Mouse (Mus musculus) frontal cortex, postnatal 14 days (tissue): ENCODE results near the gene Sash3.
A peak's percentile ranks its signal among the peaks of the same experiment; 100 is the strongest.

Source experiments
- DNase-seq, 2 experiments: peaks; one replicate each; pipeline ENCODE4 v3.0.0; 2022; ENCODE audit warnings: low spot score in 2 of 2

Sash3 gene

DNA sequence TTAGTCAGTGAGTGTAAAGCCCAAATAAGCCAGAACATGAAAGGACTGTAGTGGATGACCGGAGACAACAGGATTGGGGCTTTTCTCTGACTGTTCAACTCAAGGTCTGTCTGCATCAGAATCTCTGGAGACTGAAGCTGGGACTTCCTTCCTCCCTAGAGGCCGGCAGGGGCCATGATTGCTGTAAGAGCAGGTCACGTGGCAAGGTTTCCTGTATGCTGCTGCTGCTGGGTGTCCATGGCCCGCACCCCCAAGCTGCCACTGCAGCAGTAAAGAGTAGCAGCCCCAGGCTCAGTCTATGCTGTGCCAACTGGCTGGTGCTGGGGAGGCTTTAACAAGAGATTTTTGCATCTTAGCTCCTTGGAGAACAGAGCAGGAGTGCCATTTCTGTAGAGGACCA, at the start of gene Sash3:
Gene Sash3, plus strand, starts transcription at position 175 of the 400 bp plus-strand sequence.
- no peak for DNase-seq

DNA sequence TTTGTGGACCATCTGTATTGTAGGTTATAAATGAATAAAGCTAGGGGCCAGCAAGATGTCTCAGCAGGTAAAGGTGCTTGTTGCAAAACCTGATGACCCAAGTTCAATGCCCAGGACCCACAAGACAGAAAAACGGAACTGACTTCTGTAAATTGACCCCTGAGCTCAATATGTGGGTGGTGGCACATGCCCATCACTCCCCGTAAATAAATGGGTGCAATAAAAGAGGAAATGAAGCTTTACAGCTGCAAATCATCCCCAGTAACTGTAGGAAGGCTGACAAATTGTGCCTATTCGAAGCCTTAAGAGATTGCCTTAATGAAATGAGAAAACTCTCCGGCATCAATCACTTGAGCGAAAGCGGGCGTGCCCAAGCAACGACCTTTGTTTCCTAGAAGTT, 49.7 kb upstream of the Sash3 start:
- no peak for DNase-seq

DNA sequence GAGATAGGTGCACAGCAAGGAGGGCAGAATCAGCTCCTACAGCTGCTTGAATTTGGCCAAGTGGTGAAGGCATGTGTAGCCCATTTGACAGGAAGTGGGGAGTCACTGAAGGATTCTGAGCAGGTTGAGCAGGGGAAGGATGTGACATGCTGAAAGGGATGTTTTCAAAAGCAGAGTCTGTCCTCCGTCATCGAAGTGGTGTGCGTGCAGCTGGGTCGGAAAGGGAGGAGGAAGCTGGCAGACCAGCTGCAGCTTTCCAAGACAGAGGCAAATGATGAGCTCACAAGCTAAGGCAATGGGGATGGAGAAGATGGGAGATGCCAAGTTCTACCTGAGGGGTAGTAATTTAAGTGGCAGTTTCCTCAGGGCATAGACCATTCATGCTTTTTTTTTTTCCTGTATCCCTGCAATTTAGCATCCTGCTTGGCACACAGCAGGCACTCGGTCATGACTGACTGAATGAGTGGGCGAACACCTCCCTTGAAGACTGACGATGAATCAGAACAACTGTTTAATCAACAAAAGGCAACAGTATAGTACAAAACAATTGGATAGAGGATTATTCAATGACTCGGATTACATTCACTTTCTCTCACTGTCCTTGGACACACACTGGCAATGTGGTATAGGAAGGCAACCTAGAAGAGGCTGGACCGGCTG, 47.6 kb upstream of the Sash3 start:
- DNase-seq: no peak

DNA sequence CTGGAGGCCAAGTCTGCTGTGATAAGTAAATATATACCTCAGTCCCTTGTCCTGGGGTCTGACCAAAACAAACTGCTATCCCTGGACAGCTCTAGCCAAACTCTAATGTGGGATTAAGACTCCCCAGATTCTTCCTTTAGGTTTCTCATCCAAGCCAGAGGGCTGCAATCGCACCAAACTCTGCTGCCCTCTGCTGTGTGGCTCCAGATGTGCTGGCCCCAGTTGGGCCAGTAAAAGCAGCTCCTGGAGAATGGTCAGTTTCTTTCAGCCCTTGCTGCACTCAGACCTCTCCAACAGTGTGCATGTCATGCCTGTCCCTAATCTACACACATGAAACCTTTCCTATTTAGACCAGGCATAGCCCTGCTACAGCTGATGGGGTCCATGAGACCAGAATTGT, 46.4 kb upstream of the Sash3 start:
- no peak for DNase-seq

DNA sequence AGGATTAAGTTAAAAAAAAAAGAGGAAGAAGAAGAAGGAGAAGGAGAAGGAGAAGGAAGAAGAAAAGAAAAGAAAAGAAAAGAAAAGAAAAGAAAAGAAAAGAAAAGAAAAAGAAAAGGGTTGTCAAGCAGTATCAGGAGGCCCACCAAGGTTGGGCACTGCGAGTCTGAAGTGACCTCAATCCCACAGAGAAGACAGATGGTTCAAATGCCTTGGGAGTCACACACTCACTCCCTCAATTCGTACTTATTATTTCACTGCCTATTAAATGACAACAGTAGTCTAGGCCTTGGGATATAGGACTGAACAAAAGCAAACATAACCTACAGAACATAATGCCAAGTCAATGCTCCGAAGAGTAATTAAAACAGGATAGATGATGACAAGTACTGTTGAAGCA, 43.0 kb upstream of the Sash3 start:
- no peak for DNase-seq

- no peak for DNase-seq
These were observed 41.3 kb upstream of the Sash3 start for GRCm38 (mm10) chrX:48104736-48105441.

- DNase-seq: no peak
These were observed 40.0 kb upstream of the Sash3 start for GRCm38 (mm10) chrX:48106226-48106625.

DNA sequence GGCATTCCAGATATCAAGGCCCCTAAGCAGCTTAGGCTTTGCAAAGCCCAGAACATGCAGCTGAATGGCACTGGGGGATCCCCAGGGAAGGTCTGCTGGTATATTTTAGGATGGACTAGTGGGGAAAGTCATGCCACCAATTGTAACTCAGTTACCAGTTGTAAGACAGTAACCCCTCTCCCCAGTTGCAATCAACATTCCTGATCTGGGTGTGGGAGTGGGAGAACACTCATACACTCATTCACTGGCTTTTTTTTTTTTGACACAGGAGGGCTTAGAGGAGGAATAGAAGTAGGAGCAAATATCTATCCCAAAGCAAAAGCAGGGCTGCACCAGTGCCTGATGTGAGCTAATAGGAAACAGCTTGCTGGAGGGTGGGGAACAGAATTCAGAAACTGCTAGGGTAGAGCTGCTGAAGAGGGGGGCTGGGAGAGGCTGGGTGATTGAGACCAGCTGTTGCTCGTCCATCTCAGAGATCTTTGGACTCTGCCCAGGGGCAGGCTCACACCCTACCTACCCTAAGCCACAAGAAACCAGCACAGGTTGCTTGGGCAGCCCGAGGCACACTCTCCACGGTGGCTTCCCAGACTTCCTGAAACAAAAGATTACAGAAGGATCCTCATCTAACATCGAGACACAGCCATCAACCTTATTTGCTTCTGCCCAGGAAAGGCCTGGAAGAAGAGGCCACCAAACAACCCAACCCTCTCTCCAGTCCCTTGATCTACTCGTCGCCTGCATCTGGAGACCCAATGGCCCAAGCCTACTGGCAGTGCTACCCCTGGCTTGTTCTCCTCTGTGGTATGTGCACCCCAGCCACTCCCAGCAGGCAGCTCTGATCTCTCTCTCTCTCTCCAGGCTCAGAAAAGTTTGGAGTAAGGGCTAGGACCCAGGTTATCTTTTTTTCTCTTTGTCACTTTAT, 37.6 kb upstream of the Sash3 start, which contains the start of gene Xpnpep2:
Gene Xpnpep2, plus strand, starts transcription at position 332 of the 922 bp plus-strand sequence.
- DNase-seq: no peak

DNA sequence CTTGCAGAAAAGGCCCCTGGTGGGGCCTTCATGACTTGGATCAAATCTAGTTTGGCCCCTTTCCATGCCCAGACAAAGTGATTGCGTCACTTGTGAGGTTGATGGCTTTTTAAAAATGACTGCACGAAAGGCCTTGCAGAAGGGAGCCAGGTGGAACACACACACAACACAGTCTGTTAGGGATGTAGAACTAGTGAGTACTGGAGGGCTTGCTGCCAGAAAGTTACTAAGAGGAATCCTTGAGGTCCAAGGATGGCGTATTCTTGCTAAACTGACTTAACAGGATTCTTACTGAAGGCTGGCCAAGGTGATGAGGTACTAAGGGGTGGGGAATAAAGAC, 37.0 kb upstream of the Sash3 start:
- no peak for DNase-seq

DNA sequence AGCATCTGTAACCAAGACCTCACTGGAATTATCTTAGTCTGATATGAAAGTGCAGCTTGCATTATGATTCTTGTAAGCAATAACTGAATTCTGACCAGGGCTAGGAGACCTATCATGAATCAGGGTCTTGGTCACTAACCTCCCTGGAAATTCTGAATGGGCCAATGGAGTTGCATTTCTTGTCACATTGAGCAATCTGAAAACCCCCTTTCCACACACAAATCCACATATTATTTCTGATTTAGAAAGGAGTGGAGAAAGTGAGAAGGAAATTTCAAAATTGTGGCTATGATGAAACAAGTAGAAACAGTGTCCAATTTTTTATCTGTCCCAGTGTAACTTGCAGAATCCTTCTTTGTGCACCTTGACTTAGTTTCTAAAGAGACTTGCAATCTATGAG, 26.9 kb upstream of the Sash3 start:
- DNase-seq: no peak

- peak in 1 of 2 experiments; percentile 32 for DNase-seq
These were observed 21.8 kb upstream of the Sash3 start for GRCm38 (mm10) chrX:48124132-48125071.

- no peak for DNase-seq
These were observed 19.2 kb upstream of the Sash3 start for GRCm38 (mm10) chrX:48126903-48127476.

DNA sequence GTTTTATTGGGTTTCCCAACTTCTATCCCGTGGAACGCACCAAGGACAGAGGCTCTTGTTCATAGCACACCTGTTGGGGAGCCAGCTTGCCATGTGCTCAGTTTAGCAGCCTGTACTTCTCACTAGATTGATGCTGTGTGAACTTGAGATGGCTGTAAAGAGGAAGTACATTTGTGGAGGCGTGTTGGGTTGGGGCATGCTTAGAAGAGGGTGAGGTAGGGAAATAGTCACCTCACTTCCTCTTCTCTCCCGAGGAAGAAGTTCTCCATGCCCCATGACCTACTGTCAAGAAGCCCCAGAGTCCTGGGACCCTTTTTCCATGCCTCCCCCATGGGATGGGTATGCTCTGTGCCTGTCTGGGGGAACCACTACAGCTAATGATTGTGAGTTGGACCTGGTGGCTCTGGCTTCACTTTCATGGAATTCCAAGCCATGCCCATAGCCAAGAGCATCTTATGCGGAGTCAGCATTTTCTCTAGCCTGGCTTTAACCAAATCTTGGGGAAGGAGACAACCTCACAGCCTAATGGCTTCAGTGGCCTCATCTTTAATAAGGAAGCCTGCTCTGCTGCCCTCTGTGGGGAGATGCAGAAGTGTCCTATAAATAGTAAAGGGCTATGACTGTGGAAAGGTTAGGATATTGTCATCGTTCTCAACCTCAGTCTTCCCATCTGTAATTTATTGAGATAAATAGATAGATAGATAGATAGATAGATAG, 18.6 kb upstream of the Sash3 start:
- DNase-seq: no peak

GRCm38 (mm10) chrX:48129167-48129566, 17.1 kb upstream of the Sash3 start:
- no peak for DNase-seq

DNA sequence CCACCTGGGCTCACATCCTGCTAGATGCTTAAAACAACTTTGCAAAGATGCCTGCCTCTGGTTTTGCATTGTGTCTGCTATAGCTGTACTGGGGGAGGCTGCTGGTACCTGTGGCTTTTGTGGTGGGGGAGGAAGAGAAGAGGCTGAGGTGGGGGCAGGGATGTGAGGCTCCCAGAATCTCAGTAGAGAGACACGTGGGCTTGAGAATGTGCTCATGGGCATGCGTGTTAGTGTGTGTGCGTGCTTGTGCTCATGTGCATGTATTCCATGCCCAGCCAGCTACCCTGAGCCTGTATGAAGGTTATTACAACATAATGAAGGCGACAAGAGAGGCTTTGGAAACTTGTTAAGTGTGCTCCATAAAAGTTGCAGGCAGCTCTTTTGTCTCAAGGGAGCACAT, 9.3 kb upstream of the Sash3 start:
- no peak for DNase-seq

DNA sequence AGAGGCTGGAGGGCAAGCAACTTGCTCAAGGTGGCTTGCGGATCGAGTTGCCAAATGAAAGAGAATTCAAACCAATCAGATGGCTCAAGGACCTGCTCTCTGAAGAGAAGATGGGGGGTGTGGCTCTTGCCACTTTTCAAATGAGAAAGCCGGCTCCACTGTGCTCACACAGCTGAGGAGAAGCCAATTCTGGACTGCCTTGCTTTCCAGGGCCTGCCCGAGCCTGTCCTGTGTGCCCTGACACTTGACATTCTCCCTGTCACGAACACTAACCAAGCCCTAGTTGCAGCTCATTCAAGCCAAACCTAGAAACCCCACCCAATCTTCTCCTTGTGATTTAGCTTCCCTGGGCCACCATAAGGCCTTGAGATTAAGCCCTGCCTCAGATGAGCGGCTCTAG, 8.2 kb upstream of the Sash3 start:
- no peak for DNase-seq

- no peak for DNase-seq
These were observed 7.5 kb upstream of the Sash3 start for GRCm38 (mm10) chrX:48138539-48139275.

DNA sequence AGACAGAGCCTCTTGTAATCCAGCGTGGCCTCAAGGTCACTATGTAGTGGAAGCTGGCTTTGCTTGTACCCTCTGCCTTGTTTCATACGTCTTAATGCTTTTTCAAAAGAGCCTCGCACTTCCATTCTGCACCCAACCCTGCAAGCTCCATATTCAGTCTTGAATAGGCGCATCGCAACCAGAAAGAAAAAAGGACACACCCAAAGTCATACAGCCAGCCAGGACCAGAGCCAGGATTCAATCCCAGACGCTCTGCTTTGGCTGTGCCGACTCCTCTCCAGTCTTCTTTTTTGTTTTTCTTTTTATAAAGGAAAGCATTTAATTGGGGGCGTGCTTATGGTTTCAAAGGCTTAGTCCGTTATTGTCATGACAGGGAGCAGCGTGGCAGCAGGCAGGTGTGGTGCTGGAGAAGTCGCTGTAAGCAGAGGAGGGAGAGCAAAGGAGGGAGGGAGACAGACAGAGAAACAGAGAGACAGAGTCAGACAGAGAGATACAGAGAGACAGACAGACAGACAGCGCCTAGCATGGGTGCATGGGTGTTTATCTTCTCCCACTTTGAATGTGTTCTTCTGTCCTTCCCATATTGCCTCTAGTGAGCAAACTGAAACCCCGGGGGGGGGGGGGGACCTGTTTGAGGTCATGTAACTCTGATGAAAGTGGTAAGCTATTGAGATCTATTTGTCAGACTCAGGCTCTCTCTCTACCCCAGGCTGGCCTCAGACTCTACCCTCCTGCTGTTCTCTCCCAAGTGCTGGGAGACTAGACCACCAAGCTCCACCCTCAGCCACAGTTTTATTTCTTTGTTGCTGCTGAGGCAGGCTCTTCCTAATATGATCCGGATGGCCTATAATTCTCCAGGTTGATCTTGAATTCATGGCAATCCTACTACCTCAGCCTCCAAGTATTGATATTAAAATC, 6.6 kb upstream of the Sash3 start:
- DNase-seq: no peak
